Mouse (Mus musculus) gastrocnemius, postnatal 14 days (tissue): ENCODE data around the gene Ankfn1. TPM values are rescaled to one million over a fixed set of nuclear protein-coding genes. Genes with fewer than 3 reads are reported as not detected.

Experiments used
- DNase-seq: peaks from one replicate; pipeline ENCODE4 v3.0.0; 2021; ENCODE audit warnings: mixed read lengths
- intact Hi-C: fragments of 180-260 bp; cut with DNase I; formaldehyde crosslinking; loops from one replicate; pipeline ENCODE4 v1.15.1; 2025; ENCODE audit warnings: low total_unique reads
- total RNA-seq, 2 experiments: library from RNA; stranded (reverse); gene quantifications; 2 replicates each; pipeline ENCODE4 v1.2.3; 2021

Ankfn1 gene
- total RNA-seq, 2 experiments from 2014 or later: 0.09 to 1.1 TPM

GRCm38 (mm10) chr11:89506595-89507245 lies 270.7 kb downstream of the Ankfn1 start:
- DNase-seq: no peak
- intact Hi-C loops: no loop called here

GRCm38 (mm10) chr11:89505046-89505445 lies 272.4 kb downstream of the Ankfn1 start:
- intact Hi-C loops: no loop called here

GRCm38 (mm10) chr11:89501796-89502195 lies 275.7 kb downstream of the Ankfn1 start:
- intact Hi-C loops: no loop called here
- DNase-seq: no peak

More at GRCm38 (mm10) chr11:89505046-89505445, 272.4 kb downstream of the Ankfn1 start:
- no peak for DNase-seq

- intact Hi-C loops: no loop called here
- no peak for DNase-seq
Observed at GRCm38 (mm10) chr11:89500961-89501360, 276.5 kb downstream of the Ankfn1 start.

- DNase-seq: no peak
- intact Hi-C loops: no loop called here
Observed at GRCm38 (mm10) chr11:89481084-89481483, 296.4 kb downstream of the Ankfn1 start.

- DNase-seq: no peak
- intact Hi-C loops: no loop called here
Observed at GRCm38 (mm10) chr11:89476927-89477326, 300.5 kb downstream of the Ankfn1 start.

- intact Hi-C loops: no loop called here
- DNase-seq: no peak
Observed at GRCm38 (mm10) chr11:89476047-89476446, 301.4 kb downstream of the Ankfn1 start.

GRCm38 (mm10) chr11:89472871-89473270 lies 304.6 kb downstream of the Ankfn1 start:
- no peak for DNase-seq
- intact Hi-C loops: no loop called here

- DNase-seq: no peak
- intact Hi-C loops: no loop called here
Observed at GRCm38 (mm10) chr11:89465381-89465780, 312.1 kb downstream of the Ankfn1 start.

GRCm38 (mm10) chr11:89462216-89462615 lies 315.2 kb downstream of the Ankfn1 start:
- DNase-seq: no peak
- intact Hi-C loops: no loop called here

- DNase-seq: no peak
- intact Hi-C loops: no loop called here
Observed at GRCm38 (mm10) chr11:89459437-89459836, 318.0 kb downstream of the Ankfn1 start.

- intact Hi-C loops: no loop called here
- no peak for DNase-seq
Observed at GRCm38 (mm10) chr11:89455647-89456231, 321.7 kb downstream of the Ankfn1 start.

- peak; percentile 19 for DNase-seq
- intact Hi-C loops: no loop called here
Observed at GRCm38 (mm10) chr11:89454702-89455101, 322.8 kb downstream of the Ankfn1 start.

GRCm38 (mm10) chr11:89452862-89453261 lies 324.6 kb downstream of the Ankfn1 start:
- intact Hi-C loops: no loop called here
- DNase-seq: peak; percentile 26

- DNase-seq: no peak
- intact Hi-C loops: no loop called here
Observed at GRCm38 (mm10) chr11:89450406-89450805, 327.0 kb downstream of the Ankfn1 start.

- intact Hi-C loops: no loop called here
- no peak for DNase-seq
Observed at GRCm38 (mm10) chr11:89448986-89449385, 328.5 kb downstream of the Ankfn1 start.

GRCm38 (mm10) chr11:89447477-89447876 lies 330.0 kb downstream of the Ankfn1 start:
- no peak for DNase-seq
- intact Hi-C loops: no loop called here

- intact Hi-C loops: no loop called here
- DNase-seq: no peak
Observed at GRCm38 (mm10) chr11:89440566-89440965, 336.9 kb downstream of the Ankfn1 start.

GRCm38 (mm10) chr11:89424358-89424757 lies 353.1 kb downstream of the Ankfn1 start:
- intact Hi-C loops: loop anchor here (10.0 kb wide), 1 partner anchor 300 kb away; no protein-coding TSS in a partner anchor
- DNase-seq: no peak

GRCm38 (mm10) chr11:89422637-89423036 lies 354.8 kb downstream of the Ankfn1 start:
- intact Hi-C loops: loop anchor here (10.0 kb wide), 1 partner anchor 302 kb away; no protein-coding TSS in a partner anchor
- no peak for DNase-seq

GRCm38 (mm10) chr11:89420767-89421438 lies 356.6 kb downstream of the Ankfn1 start:
- intact Hi-C loops: loop anchor here (10.0 kb wide), 1 partner anchor 304 kb away; no protein-coding TSS in a partner anchor
- no peak for DNase-seq
